Mouse (Mus musculus) thymus, adult 2 months (tissue): Measurements from ENCODE around the gene Cdk5r1.

Experiments used
- CTCF ChIP-seq: fragments of 200-500 bp; IDR thresholded peaks from 2 replicates; pipeline ENCODE4 v1.5.1; 2012; ENCODE audit warnings: mild to moderate bottlenecking, control low read depth, low read length, moderate library complexity, borderline replicate concordance; ENCODE audit not compliant: control insufficient read depth, poor library complexity, insufficient read depth; ENCODE audit errors: extremely low read depth
- POLR2A ChIP-seq: fragments of 200-500 bp; IDR thresholded peaks from 2 replicates; pipeline ENCODE4 v1.6.1; 2012; ENCODE audit warnings: mild to moderate bottlenecking, low read length, control low read depth, moderate library complexity; ENCODE audit not compliant: control insufficient read depth, poor library complexity, insufficient read depth; ENCODE audit errors: extremely low read depth

DNA sequence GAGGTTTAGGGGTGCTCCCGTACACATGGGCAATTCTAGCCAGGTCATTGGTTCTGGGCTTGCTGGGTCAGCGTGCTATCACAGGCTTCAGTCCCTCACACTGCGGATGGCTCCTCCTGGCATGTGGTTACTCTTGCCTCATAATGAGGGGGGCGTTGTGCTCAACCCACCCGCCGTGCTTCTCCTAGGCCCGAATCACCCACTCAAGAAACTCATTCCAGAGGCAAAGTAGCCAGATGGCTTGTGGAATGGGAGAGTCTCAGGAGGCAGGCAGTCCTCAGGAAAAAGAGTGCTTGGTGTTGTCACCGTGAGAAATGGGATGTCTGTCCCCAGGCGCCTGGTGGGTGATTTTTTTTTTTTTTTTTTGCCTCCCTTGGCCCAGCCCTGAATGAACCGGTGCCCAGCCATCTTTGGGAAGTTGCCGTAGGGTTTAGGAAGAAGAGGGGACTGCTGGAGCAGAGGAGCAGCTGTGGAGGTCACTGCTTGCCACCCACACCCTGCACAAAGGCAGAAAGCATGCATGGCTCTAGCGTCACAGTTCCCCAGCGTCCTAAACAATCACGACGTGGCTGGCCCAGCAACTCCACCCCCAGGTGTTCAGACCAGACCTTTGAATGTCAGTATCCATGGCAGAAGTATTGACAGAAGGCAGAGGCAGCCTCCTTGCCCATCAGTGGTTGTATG lies 11.2 kb downstream of the Cdk5r1 start:
- no peak for TF ChIP-seq POLR2A
- TF ChIP-seq CTCF = no peak
